Mouse (Mus musculus) megakaryocyte, embryonic 14.5 days (primary cell): ENCODE results near the gene Olfr1394.

Experiments used
- FLI1 ChIP-seq: IDR thresholded peaks from 2 replicates; pipeline ENCODE4 v1.6.1; 2012; ENCODE audit warnings: low read length, inconsistent platforms, mixed read lengths
- GATA1 ChIP-seq: IDR thresholded peaks from 3 replicates; pipeline ENCODE4 v1.6.1; 2012; ENCODE audit warnings: mixed read lengths, low read length, inconsistent platforms, borderline replicate concordance

- TF ChIP-seq GATA1, result no peak
- no peak for TF ChIP-seq FLI1
Observed at GRCm38 (mm10) chr11:49175345-49175744, 21.2 kb downstream of the Olfr1394 start.
